Mouse (Mus musculus) hindlimb bud, embryonic 11.5 days (tissue): ENCODE data around the gene Gm44579.

Experiments
- DNase-seq: peaks from one replicate; pipeline ENCODE4 v3.0.0-alpha.2; 2012; ENCODE audit warnings: low read depth, low spot score; ENCODE audit errors: extremely low spot score

Gene Gm44579

GRCm38 (mm10) chr15:98220877-98221276, at the start of gene Gm44579, which contains the start of gene Olfr287:
TSS of gene Gm44579 (minus strand) at chr15:98220977.
TSS of gene Olfr287 (minus strand) at chr15:98221056.
- no peak for DNase-seq

GRCm38 (mm10) chr15:98257776-98258175, 37.0 kb upstream of the Gm44579 start:
- no peak for DNase-seq

- no peak for DNase-seq
Measured at GRCm38 (mm10) chr15:98257193-98257592, 36.4 kb upstream of the Gm44579 start, which contains the start of gene H1fnt. TSS of gene H1fnt (minus strand) at chr15:98257293.

GRCm38 (mm10) chr15:98256271-98256670, 35.5 kb upstream of the Gm44579 start:
- no peak for DNase-seq

GRCm38 (mm10) chr15:98235442-98235841, 14.7 kb upstream of the Gm44579 start:
- DNase-seq, result no peak

- DNase-seq, result no peak
Measured at GRCm38 (mm10) chr15:98234350-98234749, 13.6 kb upstream of the Gm44579 start, which contains the start of gene Olfr286. TSS of gene Olfr286 (minus strand) at chr15:98234450.

- no peak for DNase-seq
Measured at GRCm38 (mm10) chr15:98226096-98226495, 5.3 kb upstream of the Gm44579 start.

GRCm38 (mm10) chr15:98225610-98226009, 4.8 kb upstream of the Gm44579 start:
- no peak for DNase-seq

- DNase-seq, result no peak
Measured at GRCm38 (mm10) chr15:98222377-98222776, 1.6 kb upstream of the Gm44579 start.

GRCm38 (mm10) chr15:98214130-98214529, 6.6 kb downstream of the Gm44579 start:
- DNase-seq, result no peak

GRCm38 (mm10) chr15:98213336-98213870, 7.4 kb downstream of the Gm44579 start:
- DNase-seq, result no peak

- DNase-seq, result no peak
Measured at GRCm38 (mm10) chr15:98209676-98210075, 11.1 kb downstream of the Gm44579 start.

- DNase-seq, result no peak
Measured at GRCm38 (mm10) chr15:98195442-98195841, 25.3 kb downstream of the Gm44579 start, which contains the start of gene Olfr288. TSS of gene Olfr288 (minus strand) at chr15:98195542.

GRCm38 (mm10) chr15:98184456-98184855, 36.3 kb downstream of the Gm44579 start:
- DNase-seq, result no peak

- no peak for DNase-seq
Measured at GRCm38 (mm10) chr15:98181856-98182570, 38.8 kb downstream of the Gm44579 start.

- peak; percentile 72 for DNase-seq
Measured at GRCm38 (mm10) chr15:98181132-98181711, 39.6 kb downstream of the Gm44579 start.

- no peak for DNase-seq
Measured at GRCm38 (mm10) chr15:98180567-98181131, 40.1 kb downstream of the Gm44579 start.

GRCm38 (mm10) chr15:98177320-98177719, 43.5 kb downstream of the Gm44579 start:
- no peak for DNase-seq

GRCm38 (mm10) chr15:98173821-98174220, 47.0 kb downstream of the Gm44579 start:
- DNase-seq, result peak; percentile 28

- no peak for DNase-seq
Measured at GRCm38 (mm10) chr15:98172113-98172512, 48.7 kb downstream of the Gm44579 start.

GRCm38 (mm10) chr15:98170917-98171316, 49.9 kb downstream of the Gm44579 start:
- DNase-seq, result no peak

- DNase-seq, result no peak
Measured at GRCm38 (mm10) chr15:98170365-98170764, 50.4 kb downstream of the Gm44579 start.
